Mouse (Mus musculus) G1E (cell line): Measurements from ENCODE around the gene Msi1.

Source experiments
- CTCF ChIP-seq: IDR thresholded peaks from 2 replicates; pipeline ENCODE4 v1.5.1; 2012; ENCODE audit warnings: low read depth, low read length, inconsistent platforms, mixed read lengths
- GATA1 ChIP-seq: IDR thresholded peaks from 2 replicates; pipeline ENCODE4 v1.6.1; 2012; ENCODE audit warnings: borderline replicate concordance, low read length, inconsistent platforms, mixed read lengths
- GATA2 ChIP-seq: IDR thresholded peaks from 2 replicates; pipeline ENCODE4 v1.6.1; 2012; ENCODE audit warnings: low read depth, low read length, inconsistent platforms, borderline replicate concordance
- POLR2AphosphoS5 ChIP-seq: IDR thresholded peaks from 2 replicates; pipeline ENCODE4 v1.6.1; 2012; ENCODE audit warnings: low read depth, low read length, inconsistent platforms; ENCODE audit not compliant: insufficient replicate concordance
- TAL1 ChIP-seq: conservative IDR thresholded peaks from 2 replicates; pipeline ENCODE4 v1.6.1; 2012; ENCODE audit warnings: low read depth, low read length, inconsistent platforms, mixed read lengths

- TF ChIP-seq GATA2 (no peak), CTCF (no peak), GATA1 (no peak), POLR2AphosphoS5 (no peak), TAL1 (no peak)
These were observed 975 bp downstream of the Msi1 start for GRCm38 (mm10) chr5:115430187-115430960.
